Mouse (Mus musculus) intestine, embryonic 16.5 days (tissue): ENCODE results near the gene Cfd. TPM values are rescaled to one million over a fixed set of nuclear protein-coding genes. Genes with fewer than 3 reads are reported as not detected.
"Not testable (repeated sequence)": the region's sequence is repeated elsewhere in the genome, so short reads cannot be mapped to it uniquely, and the experiment has no call there.

Experiments
- ATAC-seq: fragments of 200-750 bp; cut with Nextera tagmentation; 2 replicates; pipeline ENCODE4 v1.8.0; 2017; ENCODE audit warnings: moderate TSS enrichment, moderate library complexity
- H3K27ac ChIP-seq: fragments of 300-500 bp; sonication (generic); 2 replicates; pipeline ENCODE4 v1.5.1; 2014; ENCODE audit warnings: mild to moderate bottlenecking, low read length
- H3K27me3 ChIP-seq: fragments of 300-500 bp; sonication (generic); replicated peaks from 2 replicates; pipeline ENCODE4 v1.6.1; 2014; ENCODE audit warnings: low read length, control low read depth, mixed read lengths; ENCODE audit not compliant: control insufficient read depth, insufficient read depth
- H3K36me3 ChIP-seq: fragments of 300-500 bp; sonication (generic); 2 replicates; pipeline ENCODE4 v1.6.1; 2014; ENCODE audit warnings: low read length, control low read depth; ENCODE audit not compliant: control insufficient read depth, insufficient read depth
- H3K4me1 ChIP-seq: fragments of 300-500 bp; sonication (generic); 2 replicates; pipeline ENCODE4 v1.6.1; 2014; ENCODE audit warnings: low read length, control low read depth, mixed read lengths; ENCODE audit not compliant: control insufficient read depth, insufficient read depth
- H3K4me2 ChIP-seq: fragments of 300-500 bp; sonication (generic); 2 replicates; pipeline ENCODE4 v1.6.1; 2014; ENCODE audit warnings: low read depth, low read length, control low read depth
- H3K4me3 ChIP-seq: fragments of 300-500 bp; sonication (generic); 2 replicates; pipeline ENCODE4 v1.5.1; 2014; ENCODE audit warnings: mild to moderate bottlenecking, low read length
- H3K9ac ChIP-seq: fragments of 300-500 bp; sonication (generic); 2 replicates; pipeline ENCODE4 v1.6.1; 2014; ENCODE audit warnings: low read depth, low read length
- H3K9me3 ChIP-seq: fragments of 300-500 bp; sonication (generic); 2 replicates; pipeline ENCODE4 v1.6.1; 2016; ENCODE audit warnings: low read length, control low read depth; ENCODE audit not compliant: control insufficient read depth
- WGBS: fragments of 180-500 bp; shearing (Covaris S2); extraction: QIAGEN DNeasy Blood & Tissue Kit; methylation state at CpG from one replicate; pipeline ENCODE4 v1.1.7; 2014; 5-methylcytosine and 5-hydroxymethylcytosine counted together
- polyA plus RNA-seq: library from polyadenylated mRNA; unstranded; fragments of >200 nt; fragmentation: Nextera tagmentation; extraction: Ambion mirVana; gene quantifications from 2 replicates; pipeline ENCODE4 v1.2.1, GENCODE M21; 2015

Gene Cfd
- polyA plus RNA-seq, 1 experiment from 2014 or later = not detected

- H3K27me3 ChIP-seq = 0 out of 2 replicates have a peak, but pooled peaks cover 3% of the 10 kb centered on the region
- H3K4me3 ChIP-seq = no peak overlapping the region
- 0 out of 2 replicates have a peak overlapping the region, but pooled peaks have one; percentile 2 for H3K9ac ChIP-seq
- ATAC-seq = 0 out of 2 replicates have a peak, but pooled peaks have one; percentile 31
- no peak overlapping the region for H3K27ac ChIP-seq
- H3K9me3 ChIP-seq = no peaks in the 10 kb centered on the region
- WGBS = 14% methylated on average over 9 of the region's 9 CpGs
- H3K4me1 ChIP-seq = peaks cover 28% of the 10 kb centered on the region
- no peak overlapping the region for H3K4me2 ChIP-seq
- H3K36me3 ChIP-seq = no peaks in the 10 kb centered on the region
Observed at GRCm38 (mm10) chr10:79880721-79881120, 9.9 kb upstream of the Cfd start.

GRCm38 (mm10) chr10:79881981-79882380, 8.7 kb upstream of the Cfd start:
- peak overlapping the region; percentile 49; the same call in 1 of the 2 replicates for H3K9ac ChIP-seq
- H3K27me3 ChIP-seq = 0 out of 2 replicates have a peak, but pooled peaks cover 3% of the 10 kb centered on the region
- H3K9me3 ChIP-seq = no peaks in the 10 kb centered on the region
- 7% methylated on average over 22 of the region's 22 CpGs for WGBS
- H3K4me3 ChIP-seq = no peak overlapping the region; the same call in 1 of the 2 replicates
- peak overlapping the region; percentile 53 for H3K4me2 ChIP-seq
- no peak overlapping the region for H3K27ac ChIP-seq
- ATAC-seq = peak; percentile 27; the same call in 1 of the 2 replicates
- no peaks in the 10 kb centered on the region for H3K36me3 ChIP-seq
- peaks cover 26% of the 10 kb centered on the region for H3K4me1 ChIP-seq

GRCm38 (mm10) chr10:79883297-79884084, 7.2 kb upstream of the Cfd start:
- Histone ChIP-seq H3K4me1 (peaks cover 24% of the 10 kb centered on the region), H3K27me3 (0 out of 2 replicates have a peak, but pooled peaks cover 3% of the 10 kb centered on the region), H3K27ac (no peak overlapping the region), H3K4me2 (no peak overlapping the region), H3K9ac (peak overlapping the region; percentile 44), H3K36me3 (no peaks in the 10 kb centered on the region), H3K9me3 (no peaks in the 10 kb centered on the region), H3K4me3 (no peak overlapping the region)
- 0 out of 2 replicates have a peak, but pooled peaks have one; percentile 23 for ATAC-seq
- WGBS = 20% methylated on average over 22 of the region's 22 CpGs

DNA sequence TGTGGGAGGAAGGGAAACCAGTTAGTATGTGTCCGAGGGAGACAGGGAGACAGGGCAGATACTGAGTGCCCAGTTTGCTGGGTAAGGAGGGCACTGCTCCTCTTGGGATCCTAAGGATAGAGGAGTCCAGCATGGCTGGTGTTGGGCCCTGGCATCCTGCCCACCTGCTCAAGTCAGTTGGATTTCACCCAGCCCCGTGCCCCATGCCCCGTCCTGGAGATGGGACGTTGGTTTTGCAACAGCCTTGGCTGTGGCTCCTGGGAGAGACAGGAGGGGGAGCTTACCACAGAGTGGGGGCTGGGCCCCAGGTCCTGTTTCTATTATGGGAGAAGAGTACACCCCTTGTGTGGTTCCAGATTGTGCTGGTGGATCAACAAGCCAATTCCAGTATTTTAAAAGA, 6.2 kb upstream of the Cfd start:
- no peaks in the 10 kb centered on the region for H3K9me3 ChIP-seq
- no peak for ATAC-seq
- H3K9ac ChIP-seq = no peak overlapping the region
- 66% methylated on average over 4 of the region's 4 CpGs for WGBS
- 0 out of 2 replicates have a peak, but pooled peaks cover 3% of the 10 kb centered on the region for H3K27me3 ChIP-seq
- H3K36me3 ChIP-seq = no peaks in the 10 kb centered on the region
- H3K4me2 ChIP-seq = no peak overlapping the region
- H3K4me1 ChIP-seq = peaks cover 23% of the 10 kb centered on the region
- no peak overlapping the region for H3K27ac ChIP-seq
- no peak overlapping the region for H3K4me3 ChIP-seq

DNA sequence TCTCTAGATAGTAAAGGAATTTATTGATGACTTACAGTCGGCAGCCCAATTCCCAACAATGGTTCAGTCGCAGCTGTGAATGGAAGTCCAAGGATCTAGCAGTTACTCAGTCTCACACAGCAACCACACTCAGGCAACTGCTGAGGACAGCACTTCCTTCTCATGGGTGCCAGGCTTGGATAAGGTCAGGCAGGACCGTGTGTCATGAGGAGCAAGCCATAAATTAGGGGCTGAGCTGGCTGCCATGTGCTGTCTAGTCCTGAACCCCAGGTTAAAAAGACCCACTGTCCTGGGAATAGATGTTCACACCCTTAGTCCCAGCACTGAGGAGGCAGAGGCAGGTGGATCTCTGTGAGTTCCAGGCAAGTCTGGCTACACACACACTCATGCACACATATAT, 5.7 kb upstream of the Cfd start:
- not testable (repeated sequence) for H3K9me3 ChIP-seq, H3K36me3 ChIP-seq, H3K4me3 ChIP-seq, H3K4me2 ChIP-seq, H3K9ac ChIP-seq, H3K27me3 ChIP-seq, H3K27ac ChIP-seq, ATAC-seq
- H3K4me1 ChIP-seq = peaks cover 18% of the 10 kb centered on the region
- WGBS = 48% methylated on average over 2 of the region's 3 CpGs

DNA sequence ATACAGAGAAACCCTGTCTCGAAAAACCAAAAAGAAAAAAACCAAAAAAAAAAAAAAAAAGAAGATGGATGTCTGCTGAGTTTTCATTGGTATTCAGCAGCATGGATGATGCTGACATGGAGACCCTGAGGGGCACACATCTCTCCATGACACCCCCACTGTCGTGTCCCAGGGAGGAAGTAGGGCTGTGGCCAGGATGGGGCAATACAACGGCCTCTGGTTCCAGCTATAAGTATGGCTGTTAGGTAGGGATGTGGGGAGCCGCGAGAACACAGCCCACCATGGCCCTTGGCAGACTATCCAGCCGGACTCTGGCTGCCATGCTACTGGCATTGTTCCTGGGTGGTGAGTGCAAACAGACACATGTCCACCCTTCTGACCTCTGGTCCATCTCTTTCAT, 4.6 kb upstream of the Cfd start, which contains the start of gene Elane:
Elane (plus strand) TSS at position 194 of the 400 bp plus-strand sequence.
- Histone ChIP-seq H3K9ac (no peak within 1 kb of the TSS), H3K4me2 (no peak within 1 kb of the TSS), H3K4me3 (no peak within 1 kb of the TSS), H3K4me1 (peaks cover 9% of the 10 kb centered on the region), H3K27me3 (0 out of 2 replicates have a peak, but pooled peaks cover 3% of the 10 kb centered on the region), H3K27ac (no peak within 1 kb of the TSS), H3K9me3 (no peaks in the 10 kb centered on the region), H3K36me3 (no peaks in the 10 kb centered on the region)
- WGBS = 81% methylated on average over 6 of the region's 6 CpGs
- ATAC-seq = no peak

DNA sequence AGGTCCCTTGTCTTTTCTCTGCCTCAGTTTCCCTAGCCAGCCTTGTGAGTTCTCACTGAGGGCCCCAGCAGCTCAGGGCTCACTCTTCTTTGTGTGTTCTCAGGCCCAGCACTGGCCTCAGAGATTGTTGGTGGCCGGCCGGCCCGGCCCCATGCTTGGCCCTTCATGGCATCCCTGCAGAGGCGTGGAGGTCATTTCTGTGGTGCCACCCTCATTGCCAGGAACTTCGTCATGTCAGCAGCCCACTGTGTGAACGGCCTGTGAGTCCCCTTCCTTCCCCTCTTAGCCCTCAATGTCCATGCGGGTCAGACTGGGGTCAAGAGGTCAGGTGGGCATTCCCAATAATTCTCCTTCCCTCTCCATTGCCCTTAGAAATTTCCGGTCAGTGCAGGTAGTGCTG, 4.0 kb upstream of the Cfd start:
- no peak overlapping the region for H3K4me2 ChIP-seq
- H3K4me3 ChIP-seq = no peak overlapping the region
- H3K36me3 ChIP-seq = no peaks in the 10 kb centered on the region
- no peak overlapping the region for H3K27ac ChIP-seq
- 0 out of 2 replicates have a peak, but pooled peaks cover 3% of the 10 kb centered on the region for H3K27me3 ChIP-seq
- no peak overlapping the region for H3K9ac ChIP-seq
- no peaks in the 10 kb centered on the region for H3K9me3 ChIP-seq
- WGBS = 83% methylated on average over 8 of the region's 8 CpGs
- H3K4me1 ChIP-seq = peaks cover 8% of the 10 kb centered on the region; the same call in 1 of the 2 replicates
- ATAC-seq = no peak

DNA sequence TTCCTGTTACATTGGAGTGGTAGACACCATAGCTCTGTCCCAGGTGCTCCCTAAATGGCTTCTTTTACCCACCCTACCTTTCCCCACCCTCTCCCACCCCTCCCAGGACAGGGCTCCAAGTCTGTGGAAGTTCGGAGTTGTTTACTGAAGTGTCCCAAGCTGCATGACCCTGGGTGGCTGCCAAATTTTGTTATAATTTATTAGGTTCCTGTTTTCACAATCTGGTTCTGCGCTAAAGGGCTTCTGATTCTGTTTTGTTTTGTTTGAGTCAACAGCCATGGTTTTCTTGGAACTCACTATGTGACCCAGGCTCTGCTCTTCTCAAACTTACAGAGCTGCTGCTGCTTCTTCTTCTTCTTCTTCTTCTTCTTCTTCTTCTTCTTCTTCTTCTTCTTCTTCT, 1.3 kb upstream of the Cfd start:
- H3K36me3 ChIP-seq = no peaks in the 10 kb centered on the region
- no peaks in the 10 kb centered on the region for H3K4me1 ChIP-seq
- H3K9me3 ChIP-seq = no peaks in the 10 kb centered on the region
- no peak overlapping the region for H3K27ac ChIP-seq
- no peak overlapping the region for H3K9ac ChIP-seq
- no peak for ATAC-seq
- H3K4me2 ChIP-seq = no peak overlapping the region
- no peaks in the 10 kb centered on the region for H3K27me3 ChIP-seq
- H3K4me3 ChIP-seq = no peak overlapping the region
- WGBS = 53% methylated on average over 2 of the region's 2 CpGs

DNA sequence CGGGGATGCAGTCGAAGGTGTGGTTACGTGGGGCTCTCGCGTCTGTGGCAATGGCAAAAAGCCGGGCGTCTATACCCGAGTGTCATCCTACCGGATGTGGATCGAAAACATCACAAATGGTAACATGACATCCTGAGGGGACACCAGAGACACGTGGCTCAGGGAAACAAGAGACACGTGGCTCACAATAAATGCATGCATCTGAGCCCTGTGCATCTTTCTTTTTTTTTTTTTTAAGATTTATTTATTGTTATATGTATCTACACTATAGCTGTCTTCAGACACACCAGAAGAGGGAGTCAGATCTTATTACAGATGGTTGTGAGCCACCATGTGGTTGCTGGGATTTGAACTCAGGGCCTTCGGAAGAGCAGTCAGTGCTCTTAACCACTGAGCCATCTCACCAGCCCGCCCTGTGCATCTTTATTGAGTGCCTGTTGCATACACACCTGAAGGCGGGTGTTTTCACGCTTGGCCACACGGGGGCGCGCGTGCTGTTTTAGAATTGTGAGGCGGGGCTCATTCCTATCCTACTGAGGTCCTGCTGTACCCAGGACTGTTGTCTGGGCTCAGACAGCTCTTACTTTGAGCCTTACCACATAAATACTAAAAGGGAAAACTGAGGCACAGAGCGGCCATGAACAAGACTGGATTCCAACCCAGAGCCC, 1.9 kb downstream of the Cfd start:
- not testable (repeated sequence) for H3K36me3 ChIP-seq, H3K4me1 ChIP-seq, H3K4me3 ChIP-seq, H3K9ac ChIP-seq, H3K27me3 ChIP-seq, H3K27ac ChIP-seq, H3K9me3 ChIP-seq, H3K4me2 ChIP-seq
- WGBS = 41% methylated on average over 22 of the region's 22 CpGs
- peak; percentile 65; the same call in 1 of the 2 replicates for ATAC-seq
